Mouse (Mus musculus) embryonic facial prominence, embryonic 15.5 days (tissue): Measurements from ENCODE around the gene Ifnb1. TPM values are rescaled to one million over a fixed set of nuclear protein-coding genes. Genes with fewer than 3 reads are reported as not detected.

Experiments used
- ATAC-seq: fragments of 200-750 bp; cut with Nextera tagmentation; 2 replicates; pipeline ENCODE4 v1.8.0; 2017; ENCODE audit warnings: low read depth, moderate TSS enrichment; ENCODE audit not compliant: insufficient number of reproducible peaks, low FRiP score, low TSS enrichment
- H3K27ac ChIP-seq: fragments of 300-500 bp; sonication (generic); replicated peaks from 2 replicates; pipeline ENCODE4 v1.5.1; 2015; ENCODE audit warnings: mild to moderate bottlenecking, inconsistent platforms
- H3K27me3 ChIP-seq: fragments of 300-500 bp; sonication (generic); 2 replicates; pipeline ENCODE4 v1.6.1; 2015; ENCODE audit warnings: inconsistent platforms
- H3K36me3 ChIP-seq: fragments of 300-500 bp; sonication (generic); 2 replicates; pipeline ENCODE4 v1.6.1; 2015; ENCODE audit warnings: mild to moderate bottlenecking, inconsistent platforms
- H3K4me1 ChIP-seq: fragments of 300-500 bp; sonication (generic); 2 replicates; pipeline ENCODE4 v1.6.1; 2015; ENCODE audit warnings: inconsistent platforms
- H3K4me2 ChIP-seq: fragments of 300-500 bp; sonication (generic); replicated peaks from 2 replicates; pipeline ENCODE4 v1.6.1; 2015; ENCODE audit warnings: mild to moderate bottlenecking, inconsistent platforms
- H3K4me3 ChIP-seq: fragments of 300-500 bp; sonication (generic); replicated peaks from 2 replicates; pipeline ENCODE4 v1.5.1; 2015; ENCODE audit warnings: mild to moderate bottlenecking, inconsistent platforms
- H3K9ac ChIP-seq: fragments of 300-500 bp; sonication (generic); 2 replicates; pipeline ENCODE4 v1.6.1; 2015; ENCODE audit warnings: inconsistent platforms
- H3K9me3 ChIP-seq: fragments of 300-500 bp; sonication (generic); replicated peaks from 2 replicates; pipeline ENCODE4 v1.6.1; 2016; ENCODE audit warnings: inconsistent platforms
- WGBS: fragments of 180-500 bp; shearing (Covaris S2); methylation state at CpG from one replicate; pipeline ENCODE4 v1.1.7; 2015; 5-methylcytosine and 5-hydroxymethylcytosine counted together
- polyA plus RNA-seq: library from polyadenylated mRNA; unstranded; fragments of >200 nt; fragmentation: Nextera tagmentation; extraction: Ambion mirVana; gene quantifications from 2 replicates; pipeline ENCODE4 v1.2.1, GENCODE M21; 2015

Ifnb1 gene
- polyA plus RNA-seq, 1 experiment from 2014 or later: not detected

GRCm38 (mm10) chr4:88501247-88501646, 21.3 kb downstream of the Ifnb1 start:
- H3K4me2 ChIP-seq: no peak overlapping the region
- H3K27me3 ChIP-seq: no peaks in the 10 kb centered on the region
- WGBS: 69% methylated on average over 3 of the region's 3 CpGs
- H3K36me3 ChIP-seq: no peaks in the 10 kb centered on the region
- no peak for ATAC-seq
- H3K9ac ChIP-seq: no peak overlapping the region
- no peaks in the 10 kb centered on the region for H3K9me3 ChIP-seq
- peaks cover 6% of the 10 kb centered on the region for H3K4me1 ChIP-seq
- H3K27ac ChIP-seq: no peak overlapping the region
- no peak overlapping the region for H3K4me3 ChIP-seq

- H3K4me1 ChIP-seq: no peaks in the 10 kb centered on the region
- no peak overlapping the region for H3K9ac ChIP-seq
- H3K4me2 ChIP-seq: no peak overlapping the region
- no peaks in the 10 kb centered on the region for H3K27me3 ChIP-seq
- no peak for ATAC-seq
- 76% methylated on average over 6 of the region's 6 CpGs for whole genome bisulfite sequencing
- no peak overlapping the region for H3K27ac ChIP-seq
- H3K9me3 ChIP-seq: no peaks in the 10 kb centered on the region
- H3K4me3 ChIP-seq: no peak overlapping the region
- no peaks in the 10 kb centered on the region for H3K36me3 ChIP-seq
Measured at GRCm38 (mm10) chr4:88496321-88497018, 26.1 kb downstream of the Ifnb1 start.

GRCm38 (mm10) chr4:88489622-88490021, 33.0 kb downstream of the Ifnb1 start:
- Histone ChIP-seq H3K27ac (no peak overlapping the region), H3K9me3 (no peaks in the 10 kb centered on the region), H3K27me3 (no peaks in the 10 kb centered on the region), H3K4me3 (no peak overlapping the region), H3K36me3 (no peaks in the 10 kb centered on the region), H3K4me1 (no peaks in the 10 kb centered on the region), H3K4me2 (no peak overlapping the region), H3K9ac (no peak overlapping the region)
- ATAC-seq: no peak
- WGBS: 88% methylated on average over 2 of the region's 2 CpGs

GRCm38 (mm10) chr4:88488107-88488506, 34.5 kb downstream of the Ifnb1 start:
- ATAC-seq: no peak

GRCm38 (mm10) chr4:88480130-88480529, 42.4 kb downstream of the Ifnb1 start:
- no peak overlapping the region for H3K4me3 ChIP-seq
- no peaks in the 10 kb centered on the region for H3K36me3 ChIP-seq
- peaks cover 11% of the 10 kb centered on the region; the same call in 1 of the 2 replicates for H3K4me1 ChIP-seq
- H3K9ac ChIP-seq: no peak overlapping the region
- no peaks in the 10 kb centered on the region for H3K27me3 ChIP-seq
- no peak overlapping the region for H3K4me2 ChIP-seq
- 35% methylated on average over 6 of the region's 6 CpGs for WGBS
- ATAC-seq: peak; percentile 65
- no peaks in the 10 kb centered on the region for H3K9me3 ChIP-seq
- H3K27ac ChIP-seq: peak overlapping the region; percentile 63

More at GRCm38 (mm10) chr4:88488107-88488506, 34.5 kb downstream of the Ifnb1 start:
- 72% methylated on average over 3 of the region's 3 CpGs for WGBS
- H3K9me3 ChIP-seq: no peaks in the 10 kb centered on the region
- no peak overlapping the region for H3K9ac ChIP-seq
- H3K4me2 ChIP-seq: no peak overlapping the region
- H3K27ac ChIP-seq: no peak overlapping the region
- H3K27me3 ChIP-seq: no peaks in the 10 kb centered on the region
- no peaks in the 10 kb centered on the region for H3K36me3 ChIP-seq
- no peak overlapping the region for H3K4me3 ChIP-seq
- no peaks in the 10 kb centered on the region for H3K4me1 ChIP-seq

- Histone ChIP-seq H3K27me3 (no peaks in the 10 kb centered on the region), H3K27ac (peak overlapping the region; percentile 31), H3K36me3 (no peaks in the 10 kb centered on the region), H3K9me3 (no peaks in the 10 kb centered on the region), H3K9ac (no peak overlapping the region), H3K4me2 (no peak overlapping the region), H3K4me1 (peaks cover 11% of the 10 kb centered on the region; the same call in 1 of the 2 replicates), H3K4me3 (no peak overlapping the region)
- 62% methylated on average over 9 of the region's 9 CpGs for WGBS
- 0 out of 2 replicates have a peak, but pooled peaks have one; percentile 47 for ATAC-seq
Measured at GRCm38 (mm10) chr4:88478809-88479186, 43.8 kb downstream of the Ifnb1 start.

GRCm38 (mm10) chr4:88478177-88478808, 44.3 kb downstream of the Ifnb1 start:
- Histone ChIP-seq H3K4me2 (no peak overlapping the region), H3K27ac (peak overlapping the region; percentile 31; the same call in 1 of the 2 replicates), H3K4me1 (peaks cover 11% of the 10 kb centered on the region; the same call in 1 of the 2 replicates), H3K36me3 (no peaks in the 10 kb centered on the region), H3K9ac (no peak overlapping the region), H3K9me3 (no peaks in the 10 kb centered on the region), H3K4me3 (no peak overlapping the region), H3K27me3 (no peaks in the 10 kb centered on the region)
- no peak; the same call in 1 of the 2 replicates for ATAC-seq
- 53% methylated on average over 4 of the region's 4 CpGs for WGBS

GRCm38 (mm10) chr4:88476511-88477210, 45.9 kb downstream of the Ifnb1 start:
- Histone ChIP-seq H3K27me3 (no peaks in the 10 kb centered on the region), H3K4me3 (no peak overlapping the region), H3K9me3 (no peaks in the 10 kb centered on the region), H3K27ac (0 out of 2 replicates have a peak overlapping the region, but pooled peaks have one; percentile 35), H3K4me1 (peaks cover 11% of the 10 kb centered on the region; the same call in 1 of the 2 replicates), H3K36me3 (no peaks in the 10 kb centered on the region), H3K9ac (no peak overlapping the region), H3K4me2 (no peak overlapping the region)
- 44% methylated on average over 4 of the region's 4 CpGs for WGBS
- ATAC-seq: no peak

- no peak overlapping the region for H3K27ac ChIP-seq
- no peaks in the 10 kb centered on the region for H3K9me3 ChIP-seq
- whole genome bisulfite sequencing: 90% methylated on average over 3 of the region's 3 CpGs
- no peaks in the 10 kb centered on the region for H3K36me3 ChIP-seq
- no peaks in the 10 kb centered on the region for H3K27me3 ChIP-seq
- H3K4me1 ChIP-seq: peaks cover 11% of the 10 kb centered on the region; the same call in 1 of the 2 replicates
- no peak for ATAC-seq
- no peak overlapping the region for H3K4me3 ChIP-seq
- H3K9ac ChIP-seq: no peak overlapping the region
- H3K4me2 ChIP-seq: no peak overlapping the region
Measured at GRCm38 (mm10) chr4:88476084-88476483, 46.5 kb downstream of the Ifnb1 start.
